Mouse (Mus musculus) heart, embryonic 16.5 days (tissue): Measurements from ENCODE around the gene Gm10721. TPM values are rescaled to one million over a fixed set of nuclear protein-coding genes. Genes with fewer than 3 reads are reported as not detected.
"Not testable (repeated sequence)": the region's sequence is repeated elsewhere in the genome, so short reads cannot be mapped to it uniquely, and the experiment has no call there.

Experiments used
- ATAC-seq: fragments of 200-750 bp; cut with Nextera tagmentation; replicated peaks from 2 replicates; pipeline ENCODE4 v1.8.0; 2017; ENCODE audit warnings: moderate number of reproducible peaks; ENCODE audit not compliant: insufficient read depth, low FRiP score; ENCODE audit errors: extremely low read depth
- H3K27ac ChIP-seq: fragments of 300-500 bp; sonication (generic); 2 replicates; pipeline ENCODE4 v1.5.1; 2014; ENCODE audit warnings: mild to moderate bottlenecking, low read length, control low read depth, moderate library complexity
- H3K27me3 ChIP-seq: fragments of 300-500 bp; sonication (generic); 2 replicates; pipeline ENCODE4 v1.6.1; 2014; ENCODE audit warnings: low read length, mixed read lengths; ENCODE audit not compliant: control insufficient read depth, insufficient read depth
- H3K36me3 ChIP-seq: fragments of 300-500 bp; sonication (generic); 2 replicates; pipeline ENCODE4 v1.6.1; 2014; ENCODE audit not compliant: control insufficient read depth, insufficient read depth
- H3K4me1 ChIP-seq: fragments of 300-500 bp; sonication (generic); 2 replicates; pipeline ENCODE4 v1.6.1; 2014; ENCODE audit warnings: low read length, mixed read lengths; ENCODE audit not compliant: control insufficient read depth, insufficient read depth
- H3K4me2 ChIP-seq: fragments of 300-500 bp; sonication (generic); 2 replicates; pipeline ENCODE4 v1.6.1; 2014; ENCODE audit warnings: low read depth, mild to moderate bottlenecking, control low read depth, low read length
- H3K4me3 ChIP-seq: fragments of 300-500 bp; sonication (generic); 2 replicates; pipeline ENCODE4 v1.5.1; 2014; ENCODE audit warnings: mild to moderate bottlenecking, control low read depth, low read length
- H3K9ac ChIP-seq: fragments of 300-500 bp; sonication (generic); 2 replicates; pipeline ENCODE4 v1.6.1; 2014; ENCODE audit warnings: low read length, control low read depth
- H3K9me3 ChIP-seq: fragments of 300-500 bp; sonication (generic); replicated peaks from 2 replicates; pipeline ENCODE4 v1.6.1; 2016; ENCODE audit warnings: low read length; ENCODE audit not compliant: control insufficient read depth
- whole genome bisulfite sequencing: fragments of 180-500 bp; shearing (Covaris S2); extraction: QIAGEN DNeasy Blood & Tissue Kit; methylation state at CpG from one replicate; pipeline ENCODE4 v1.1.7; 2014; 5-methylcytosine and 5-hydroxymethylcytosine counted together
- polyA plus RNA-seq: library from polyadenylated mRNA; unstranded; fragments of >200 nt; fragmentation: Nextera tagmentation; extraction: Ambion mirVana; gene quantifications from 2 replicates; pipeline ENCODE4 v1.2.1, GENCODE M21; 2015

Gene Gm10721
- polyA plus RNA-seq, 1 experiment from 2014 or later: 0.79 TPM

GRCm38 (mm10) chr9:3012054-3012621, 802 bp upstream of the Gm10721 start:
- not testable (repeated sequence) for H3K9ac ChIP-seq, H3K4me3 ChIP-seq, ATAC-seq, H3K4me2 ChIP-seq, H3K9me3 ChIP-seq, H3K36me3 ChIP-seq, H3K27ac ChIP-seq, H3K4me1 ChIP-seq, H3K27me3 ChIP-seq
- 84% methylated on average over 2 of the region's 7 CpGs for WGBS

DNA sequence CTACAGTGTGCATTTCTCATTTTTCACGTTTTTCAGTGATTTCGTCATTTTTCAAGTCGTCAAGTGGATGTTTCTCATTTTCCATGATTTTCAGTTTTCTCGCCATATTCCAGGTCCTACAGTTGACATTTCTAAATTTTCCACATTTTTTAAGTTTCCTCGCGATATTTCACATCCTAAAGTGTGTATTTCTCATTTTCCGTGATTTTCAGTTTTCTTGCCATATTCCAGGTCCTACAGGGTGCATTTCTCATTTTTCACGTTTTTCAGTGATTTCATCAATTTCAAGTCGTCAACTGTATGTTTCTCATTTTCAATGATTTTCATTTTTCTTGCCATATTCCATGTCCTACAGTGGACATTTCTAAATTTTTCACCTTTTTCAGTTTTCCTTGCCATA, 2.4 kb downstream of the Gm10721 start, which contains the start of gene Gm10720:
TSS of gene Gm10720 (plus strand) at position 301 of the 400 bp plus-strand sequence.
- not testable (repeated sequence) for H3K9ac ChIP-seq, H3K4me3 ChIP-seq, H3K27ac ChIP-seq, H3K36me3 ChIP-seq, H3K27me3 ChIP-seq, ATAC-seq, H3K9me3 ChIP-seq, H3K4me2 ChIP-seq, H3K4me1 ChIP-seq
- 50% methylated on average over 4 of the region's 9 CpGs for WGBS

GRCm38 (mm10) chr9:3015896-3016295, 3.0 kb downstream of the Gm10721 start:
- ATAC-seq: not testable (repeated sequence)

DNA sequence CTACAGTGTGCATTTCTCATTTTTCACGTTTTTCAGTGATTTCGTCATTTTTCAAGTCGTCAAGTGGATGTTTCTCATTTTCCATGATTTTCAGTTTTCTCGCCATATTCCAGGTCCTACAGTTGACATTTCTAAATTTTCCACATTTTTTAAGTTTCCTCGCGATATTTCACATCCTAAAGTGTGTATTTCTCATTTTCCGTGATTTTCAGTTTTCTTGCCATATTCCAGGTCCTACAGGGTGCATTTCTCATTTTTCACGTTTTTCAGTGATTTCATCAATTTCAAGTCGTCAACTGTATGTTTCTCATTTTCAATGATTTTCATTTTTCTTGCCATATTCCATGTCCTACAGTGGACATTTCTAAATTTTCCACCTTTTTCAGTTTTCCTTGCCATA, 4.2 kb downstream of the Gm10721 start, which contains the start of gene Gm10719:
TSS of gene Gm10719 (plus strand) at position 301 of the 400 bp plus-strand sequence.
- not testable (repeated sequence) for H3K27me3 ChIP-seq, H3K27ac ChIP-seq, H3K9me3 ChIP-seq, H3K9ac ChIP-seq, H3K4me3 ChIP-seq, ATAC-seq, H3K4me1 ChIP-seq, H3K4me2 ChIP-seq, H3K36me3 ChIP-seq
- 57% methylated on average over 1 of the region's 9 CpGs for WGBS

More at GRCm38 (mm10) chr9:3015896-3016295, 3.0 kb downstream of the Gm10721 start:
- H3K4me3 ChIP-seq, H3K9ac ChIP-seq, H3K9me3 ChIP-seq, H3K27me3 ChIP-seq, H3K36me3 ChIP-seq, H3K4me1 ChIP-seq, H3K27ac ChIP-seq, H3K4me2 ChIP-seq: not testable (repeated sequence)
- 68% methylated on average over 4 of the region's 6 CpGs for WGBS

GRCm38 (mm10) chr9:3018944-3019343, 6.0 kb downstream of the Gm10721 start:
- H3K9me3 ChIP-seq, H3K4me2 ChIP-seq, ATAC-seq, H3K27me3 ChIP-seq, H3K36me3 ChIP-seq, H3K4me1 ChIP-seq, H3K27ac ChIP-seq, H3K9ac ChIP-seq, H3K4me3 ChIP-seq: not testable (repeated sequence)
- WGBS: 60% methylated on average over 9 of the region's 9 CpGs

DNA sequence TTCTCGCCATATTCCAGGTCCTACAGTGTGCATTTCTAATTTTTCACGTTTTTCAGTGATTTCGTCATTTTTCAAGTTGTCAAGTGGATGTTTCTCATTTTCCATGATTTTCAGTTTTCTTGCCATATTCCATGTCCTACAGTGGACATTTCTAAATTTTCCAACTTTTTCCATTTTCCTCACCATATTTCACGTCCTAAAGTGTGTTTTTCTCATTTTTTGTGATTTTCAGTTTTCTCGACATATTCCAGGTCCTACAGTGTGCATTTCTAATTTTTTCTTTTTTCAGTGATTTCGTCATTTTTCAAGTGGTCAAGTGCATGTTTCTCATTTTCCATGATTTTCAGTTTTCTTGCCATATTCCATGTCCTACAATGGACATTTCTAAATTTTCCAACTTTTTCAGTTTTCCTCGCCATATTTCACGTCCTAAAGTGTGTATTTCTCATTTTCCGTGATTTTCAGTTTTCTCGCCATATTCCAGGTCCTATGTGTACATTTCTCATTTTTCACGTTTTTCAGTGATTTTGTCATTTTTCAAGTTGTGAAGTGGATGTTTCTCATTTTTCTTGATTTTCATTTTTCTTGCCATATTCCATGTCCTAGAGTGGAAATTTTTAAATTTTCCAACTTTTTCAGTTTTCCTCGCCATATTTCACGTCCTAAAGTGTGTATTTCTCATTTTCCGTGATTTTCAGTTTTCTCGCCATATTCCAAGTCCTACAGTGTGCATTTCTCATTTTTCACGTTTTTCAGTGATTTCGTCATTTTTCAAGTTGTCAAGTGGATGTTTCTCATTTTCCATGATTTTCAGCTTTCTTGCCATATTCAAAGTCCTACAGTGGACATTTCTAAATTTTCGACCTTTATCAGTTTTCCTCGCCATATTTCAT, 7.1 kb downstream of the Gm10721 start:
- H3K4me1 ChIP-seq, H3K9ac ChIP-seq, H3K27ac ChIP-seq, H3K36me3 ChIP-seq, ATAC-seq, H3K4me2 ChIP-seq, H3K27me3 ChIP-seq, H3K9me3 ChIP-seq, H3K4me3 ChIP-seq: not testable (repeated sequence)
- 77% methylated on average over 11 of the region's 19 CpGs for WGBS

DNA sequence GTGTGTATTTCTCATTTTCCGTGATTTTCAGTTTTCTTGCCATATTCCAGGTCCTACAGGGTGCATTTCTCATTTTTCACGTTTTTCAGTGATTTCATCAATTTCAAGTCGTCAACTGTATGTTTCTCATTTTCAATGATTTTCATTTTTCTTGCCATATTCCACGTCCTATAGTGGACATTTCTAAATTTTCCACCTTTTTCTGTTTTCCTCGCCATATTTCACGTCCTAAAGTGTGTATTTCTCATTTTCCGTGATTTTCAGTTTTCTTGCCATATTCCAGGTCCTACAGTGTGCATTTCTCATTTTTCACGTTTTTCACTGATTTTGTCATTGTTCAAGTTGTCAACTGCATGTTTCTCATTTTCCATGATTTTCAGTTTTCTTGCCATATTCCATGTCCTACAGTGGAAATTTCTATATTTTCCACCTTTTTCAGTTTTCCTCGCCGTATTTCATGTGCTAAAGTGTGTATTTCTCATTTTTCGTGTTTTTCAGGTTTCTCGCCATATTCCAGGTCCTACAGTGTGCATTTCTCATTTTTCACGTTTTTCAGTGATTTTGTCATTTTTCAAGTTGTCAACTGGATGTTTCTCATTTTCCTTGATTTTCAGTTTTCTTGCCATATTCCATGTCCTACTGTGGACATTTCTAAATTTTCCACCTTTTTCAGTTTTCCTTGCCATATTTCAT, 9.5 kb downstream of the Gm10721 start:
- H3K9ac ChIP-seq, ATAC-seq, H3K27ac ChIP-seq, H3K9me3 ChIP-seq, H3K4me2 ChIP-seq, H3K4me3 ChIP-seq, H3K36me3 ChIP-seq, H3K27me3 ChIP-seq, H3K4me1 ChIP-seq: not testable (repeated sequence)
- 67% methylated on average over 9 of the region's 13 CpGs for WGBS

DNA sequence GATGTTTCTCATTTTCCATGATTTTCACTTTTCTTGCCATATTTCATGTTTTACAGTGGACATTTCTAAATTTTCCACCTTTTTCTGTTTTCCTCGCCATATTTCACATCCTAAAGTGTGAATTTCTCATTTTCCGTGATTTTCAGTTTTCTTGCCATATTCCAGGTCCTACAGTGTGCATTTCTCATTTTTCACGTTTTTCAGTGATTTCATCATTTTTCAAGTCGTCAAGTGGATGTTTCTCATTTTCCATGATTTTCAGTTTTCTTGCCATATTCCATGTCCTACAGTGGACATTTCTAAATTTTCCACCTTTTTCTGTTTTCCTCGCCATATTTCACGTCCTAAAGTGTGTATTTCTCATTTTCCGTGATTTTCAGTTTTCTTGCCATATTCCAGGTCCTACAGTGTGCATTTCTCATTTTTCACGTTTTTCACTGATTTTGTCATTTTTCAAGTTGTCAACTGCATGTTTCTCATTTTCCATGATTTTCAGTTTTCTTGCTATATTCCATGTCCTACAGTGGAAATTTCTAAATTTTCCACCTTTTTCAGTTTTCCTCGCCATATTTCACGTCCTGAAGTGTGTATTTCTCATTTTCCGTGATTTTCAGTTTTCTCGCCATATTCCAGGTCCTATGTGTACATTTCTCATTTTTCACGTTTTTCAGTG, 10.5 kb downstream of the Gm10721 start, which contains the start of gene Gm10718:
TSS of gene Gm10718 (plus strand) at position 236 of the 673 bp plus-strand sequence.
- not testable (repeated sequence) for ATAC-seq
- WGBS: 72% methylated on average over 9 of the region's 13 CpGs

More for the DNA sequence above, 10.5 kb downstream of the Gm10721 start, which contains the start of gene Gm10718:
- H3K9me3 ChIP-seq, H3K36me3 ChIP-seq, H3K27me3 ChIP-seq, H3K9ac ChIP-seq, H3K4me1 ChIP-seq, H3K4me3 ChIP-seq, H3K4me2 ChIP-seq, H3K27ac ChIP-seq: not testable (repeated sequence)
